Mouse (Mus musculus): ENCODE measurements at regions not wholly inside any gene's neighbourhood (a gene's known extent, or its start where the extent isn't known, plus 50 kb on each side); places are given as distances from the start of the nearest gene placed in this dataset.

DNA sequence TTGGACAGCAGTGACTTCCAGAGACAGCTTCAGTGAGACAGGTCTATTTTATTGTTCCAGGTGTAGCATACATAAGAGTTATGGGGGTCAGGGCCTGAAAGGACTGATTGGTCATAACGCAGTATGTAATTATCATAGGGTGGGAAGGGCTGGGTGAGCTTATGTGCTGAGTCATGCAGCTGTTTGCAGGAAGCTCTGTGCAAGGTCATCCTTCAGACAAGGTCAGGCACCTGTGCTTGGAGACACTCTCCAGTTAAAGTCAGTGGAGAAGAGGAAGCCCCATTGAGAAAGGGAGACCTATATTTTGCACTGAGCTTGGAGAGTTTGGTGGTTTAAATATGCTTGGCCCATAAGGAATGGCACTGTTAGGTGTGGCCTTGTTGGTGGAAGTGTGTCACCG, 62.0 kb upstream of the Nkd1 start:
- no peak for ATAC-seq

DNA sequence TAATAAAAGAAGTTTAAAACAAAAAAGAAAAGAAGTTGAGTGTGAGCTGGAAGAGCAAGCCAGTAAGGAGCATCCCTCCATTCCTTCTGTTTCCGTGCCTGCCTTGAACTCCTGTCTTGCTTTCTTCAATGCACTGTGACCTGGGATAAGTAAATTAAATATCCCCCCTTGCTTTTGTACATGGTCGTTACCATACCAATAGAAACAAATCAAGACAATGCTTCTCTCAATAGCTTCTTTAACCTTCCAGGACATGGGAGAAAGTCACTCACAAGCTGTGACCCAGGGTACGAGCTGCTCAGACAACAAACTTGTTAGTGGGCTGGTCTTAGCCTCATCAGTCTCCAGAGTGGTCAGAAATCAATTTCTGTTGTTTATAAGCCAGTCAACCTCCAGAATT, 53.4 kb upstream of the Nkd1 start:
- Histone ChIP-seq H3K4me3 (ENCODE audit: low read depth, low read length) (no peak overlapping the region), H3K9me3 (replicated peaks; ENCODE audit: control insufficient read depth, low read length) (no peaks in the 10 kb centered on the region), H3K36me3 (ENCODE audit: control insufficient read depth, insufficient read depth, low read length) (no peaks in the 10 kb centered on the region), H3K27me3 (replicated peaks; ENCODE audit: control insufficient read depth, insufficient read depth, low read length) (no peaks in the 10 kb centered on the region), H3K27ac (ENCODE audit: low read depth, low read length) (no peak overlapping the region), H3K4me2 (ENCODE audit: low read length) (no peak overlapping the region), H3K9ac (ENCODE audit: low read length) (no peak overlapping the region), H3K4me1 (ENCODE audit: control insufficient read depth, insufficient read depth, low read length) (peaks cover 3% of the 10 kb centered on the region; the same call in 1 of the 2 replicates)
- DNase-seq (ENCODE audit: low spot score) = no peak
- WGBS = 72% methylated on average over 3 of the region's 3 CpGs
- ATAC-seq = no peak

More for the DNA sequence above, 62.0 kb upstream of the Nkd1 start:
- DNase-seq (ENCODE audit: low spot score) = no peak
- H3K9me3 ChIP-seq (replicated peaks; ENCODE audit: control insufficient read depth, low read length) = peaks cover 8% of the 10 kb centered on the region; the same call in 1 of the 2 replicates
- H3K4me2 ChIP-seq (ENCODE audit: low read length) = no peak overlapping the region
- no peak overlapping the region for H3K4me3 ChIP-seq (ENCODE audit: low read depth, low read length)
- peaks cover 6% of the 10 kb centered on the region; the same call in 1 of the 2 replicates for H3K27me3 ChIP-seq (replicated peaks; ENCODE audit: control insufficient read depth, insufficient read depth, low read length)
- H3K4me1 ChIP-seq (ENCODE audit: control insufficient read depth, insufficient read depth, low read length) = peaks cover 4% of the 10 kb centered on the region; the same call in 1 of the 2 replicates
- H3K27ac ChIP-seq (ENCODE audit: low read depth, low read length) = no peak overlapping the region
- no peak overlapping the region for H3K9ac ChIP-seq (ENCODE audit: low read length)
- no peaks in the 10 kb centered on the region for H3K36me3 ChIP-seq (ENCODE audit: control insufficient read depth, insufficient read depth, low read length)
- WGBS = 100% methylated on average over 2 of the region's 2 CpGs

DNA sequence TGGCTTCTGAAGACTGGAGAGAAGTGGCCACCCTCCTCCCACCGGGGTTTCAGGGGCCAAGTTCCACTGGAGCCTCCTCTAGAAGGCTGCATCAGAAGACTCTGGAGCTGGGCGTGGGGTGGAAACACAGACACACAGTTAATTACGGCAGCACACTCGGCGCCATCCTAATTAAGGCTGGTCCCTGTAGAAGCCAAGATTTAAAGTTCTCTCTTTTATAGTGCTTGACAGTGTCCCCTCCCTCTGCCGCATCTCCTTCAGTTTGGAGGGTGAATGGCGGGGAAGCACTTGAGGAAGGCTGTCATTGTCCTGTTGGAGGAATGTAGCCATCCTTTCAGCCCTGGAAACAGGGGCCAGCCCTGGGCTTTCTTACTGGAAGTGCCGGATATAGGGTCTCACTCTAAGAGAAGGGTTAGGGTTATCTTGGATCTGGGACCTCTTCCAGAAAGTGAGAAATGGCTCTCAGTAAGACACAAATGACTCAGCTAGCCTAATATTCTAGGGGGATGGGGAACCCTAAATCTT, 50.2 kb upstream of the Nkd1 start:
- ATAC-seq (no peak), DNase-seq (ENCODE audit: low spot score) (no peak)
- H3K9me3 ChIP-seq (replicated peaks; ENCODE audit: control insufficient read depth, low read length) = no peaks in the 10 kb centered on the region
- H3K27me3 ChIP-seq (replicated peaks; ENCODE audit: control insufficient read depth, insufficient read depth, low read length) = no peaks in the 10 kb centered on the region
- no peak overlapping the region for H3K4me3 ChIP-seq (ENCODE audit: low read depth, low read length)
- WGBS = 20% methylated on average over 8 of the region's 8 CpGs
- peaks cover 3% of the 10 kb centered on the region; the same call in 1 of the 2 replicates for H3K4me1 ChIP-seq (ENCODE audit: control insufficient read depth, insufficient read depth, low read length)
- no peaks in the 10 kb centered on the region for H3K36me3 ChIP-seq (ENCODE audit: control insufficient read depth, insufficient read depth, low read length)
- H3K9ac ChIP-seq (ENCODE audit: low read length) = no peak overlapping the region
- no peak overlapping the region for H3K4me2 ChIP-seq (ENCODE audit: low read length)
- no peak overlapping the region for H3K27ac ChIP-seq (ENCODE audit: low read depth, low read length)
